Mouse (Mus musculus): ENCODE results near the gene Itgb1.

- TF ChIP-seq CTCF (IDR thresholded peaks at IDR 0.05; ENCODE audit: low read depth, low read length) (no peak), TAL1 (conservative IDR thresholded peaks at IDR 0.05; ENCODE audit: low read depth, low read length) (no peak)
These were observed 18.9 kb downstream of the Itgb1 start for GRCm38 (mm10) chr8:128704376-128704775.
